Mouse (Mus musculus) T-cell, adult 2 months (primary cell): Measurements from ENCODE around the gene Zcchc14.

Source experiments
- DNase-seq: peaks from one replicate; pipeline ENCODE4 v3.0.0; 2022; ENCODE audit warnings: low spot score

The Zcchc14 gene

DNA sequence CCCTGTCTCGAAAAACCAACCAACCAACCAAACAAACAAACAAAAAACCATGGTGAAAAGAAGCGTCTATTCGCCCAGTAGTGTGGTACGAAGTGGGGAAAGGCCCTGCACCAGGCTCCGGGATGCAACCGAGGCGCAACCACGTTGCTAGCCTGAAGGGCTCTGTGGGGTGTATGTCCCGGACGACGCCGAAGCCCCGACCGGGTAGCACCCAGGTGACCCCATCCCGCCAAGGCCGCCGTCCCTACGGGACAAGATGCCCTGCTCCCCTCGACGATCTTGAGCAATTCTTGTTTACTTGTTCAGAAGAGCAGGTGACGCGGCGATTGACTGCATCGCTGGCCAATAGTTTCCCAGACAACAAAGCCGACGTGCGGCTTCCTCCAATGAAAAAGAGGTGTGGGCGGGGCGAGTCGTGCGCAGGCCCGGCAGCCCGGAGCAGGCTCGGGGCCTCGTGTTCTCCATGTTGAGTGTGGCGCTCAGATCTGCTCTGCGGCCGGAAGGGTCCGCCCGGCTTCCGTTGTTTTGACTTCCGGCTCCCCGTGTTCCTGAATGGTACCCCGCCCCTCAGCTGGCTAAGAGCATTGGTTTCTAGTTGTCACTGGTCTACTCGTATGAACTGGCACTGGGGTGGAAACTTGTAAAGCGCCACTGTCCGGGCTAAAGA lies 67.4 kb downstream of the Zcchc14 start:
- DNase-seq: peak; percentile 99

DNA sequence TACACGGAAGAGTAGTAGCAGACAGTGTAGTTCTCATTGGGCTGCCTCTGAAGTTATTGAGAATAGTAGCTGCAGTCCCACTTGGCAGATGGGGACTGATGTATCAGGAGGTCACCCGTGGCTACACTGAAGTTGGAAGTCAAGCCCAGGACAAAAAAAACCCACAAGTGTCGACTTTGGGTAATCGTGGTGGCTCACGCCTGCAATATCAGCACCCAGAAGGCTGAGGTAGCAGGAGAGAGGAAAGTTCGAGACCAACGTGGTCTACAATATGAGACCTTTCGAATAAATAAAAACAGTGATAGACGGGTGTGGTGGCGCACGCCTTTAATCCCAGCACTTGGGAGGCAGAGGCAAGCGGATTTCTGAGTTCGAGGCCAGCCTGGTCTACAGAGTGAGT lies 68.0 kb downstream of the Zcchc14 start:
- no peak for DNase-seq

DNA sequence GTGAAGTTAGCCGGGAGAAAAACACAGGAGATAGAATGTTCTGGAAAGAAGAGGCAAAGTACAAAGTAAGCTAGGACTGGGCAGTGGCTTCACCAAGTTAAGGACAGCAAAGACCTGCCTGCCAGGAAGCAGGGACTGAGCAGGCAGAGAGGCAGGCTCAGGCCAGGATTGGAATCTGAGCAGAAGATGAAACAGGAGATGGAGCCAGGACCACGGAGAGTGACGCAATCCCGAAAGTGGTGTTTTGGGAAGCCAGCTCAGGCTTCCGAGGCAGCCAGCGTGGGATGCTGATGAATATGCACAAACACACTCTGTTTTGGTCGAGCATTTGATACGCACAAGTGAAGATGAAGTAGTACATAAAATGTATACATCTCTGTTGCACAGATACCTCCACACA lies 69.0 kb downstream of the Zcchc14 start:
- no peak for DNase-seq

DNA sequence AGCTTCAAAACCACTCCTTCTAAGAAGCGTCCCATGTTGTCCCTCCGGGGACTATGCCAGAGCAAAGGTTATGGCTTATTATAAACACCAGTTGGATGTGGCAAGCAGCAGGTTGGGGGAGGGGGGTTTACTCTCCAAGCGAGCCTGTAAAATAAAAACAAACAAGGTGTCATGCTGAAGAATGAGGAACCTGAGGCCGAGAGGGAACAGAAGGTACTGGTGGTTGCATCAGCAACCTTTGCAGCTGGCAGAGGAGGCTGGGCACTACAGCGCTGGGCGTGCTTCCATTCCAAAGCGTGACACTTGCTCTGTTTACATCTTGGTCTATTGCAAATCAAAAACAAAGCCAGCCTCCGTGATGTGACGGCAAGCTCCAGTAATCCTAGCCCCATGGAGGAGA lies 72.2 kb downstream of the Zcchc14 start:
- DNase-seq: no peak

DNA sequence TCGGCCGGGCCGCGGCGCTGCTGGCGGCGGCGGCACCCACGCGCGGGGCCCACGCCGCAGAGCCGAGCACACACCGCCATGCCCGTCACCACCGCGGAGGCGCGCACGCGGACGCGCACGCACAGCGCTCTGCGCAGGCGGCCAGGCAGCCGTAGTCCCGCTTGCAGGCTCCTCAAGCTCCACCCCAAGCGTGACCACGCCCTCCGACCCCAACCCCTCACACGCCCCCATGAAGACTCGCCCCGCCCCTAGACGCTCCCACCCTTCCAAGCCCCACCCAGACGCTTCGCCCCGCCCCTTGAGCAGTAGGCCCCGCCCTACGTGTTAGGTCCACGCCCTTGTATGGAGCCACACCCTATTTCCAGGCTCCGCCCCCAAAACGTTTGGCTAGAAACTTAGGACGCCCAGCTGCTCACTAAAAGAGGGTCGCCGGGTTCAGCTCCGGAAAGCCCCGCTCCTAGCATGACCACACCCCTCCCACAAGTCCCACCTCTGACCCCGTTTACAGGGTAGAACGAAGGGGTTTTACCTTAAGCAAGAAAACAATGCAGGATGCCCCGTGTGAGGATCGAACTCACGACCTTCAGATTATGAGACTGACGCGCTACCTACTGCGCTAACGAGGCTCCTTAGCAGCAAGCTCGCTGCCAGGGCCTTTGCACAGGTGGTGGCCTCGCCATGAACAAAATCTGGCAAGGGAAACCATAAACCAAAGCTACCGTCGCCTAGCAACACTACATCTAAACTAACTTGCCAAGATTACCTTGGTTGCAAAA lies 73.8 kb downstream of the Zcchc14 start, which contains the start of gene Fbxo31:
Fbxo31 (minus strand) TSS at position 131 of the 776 bp plus-strand sequence.
- DNase-seq: peak; percentile 91

DNA sequence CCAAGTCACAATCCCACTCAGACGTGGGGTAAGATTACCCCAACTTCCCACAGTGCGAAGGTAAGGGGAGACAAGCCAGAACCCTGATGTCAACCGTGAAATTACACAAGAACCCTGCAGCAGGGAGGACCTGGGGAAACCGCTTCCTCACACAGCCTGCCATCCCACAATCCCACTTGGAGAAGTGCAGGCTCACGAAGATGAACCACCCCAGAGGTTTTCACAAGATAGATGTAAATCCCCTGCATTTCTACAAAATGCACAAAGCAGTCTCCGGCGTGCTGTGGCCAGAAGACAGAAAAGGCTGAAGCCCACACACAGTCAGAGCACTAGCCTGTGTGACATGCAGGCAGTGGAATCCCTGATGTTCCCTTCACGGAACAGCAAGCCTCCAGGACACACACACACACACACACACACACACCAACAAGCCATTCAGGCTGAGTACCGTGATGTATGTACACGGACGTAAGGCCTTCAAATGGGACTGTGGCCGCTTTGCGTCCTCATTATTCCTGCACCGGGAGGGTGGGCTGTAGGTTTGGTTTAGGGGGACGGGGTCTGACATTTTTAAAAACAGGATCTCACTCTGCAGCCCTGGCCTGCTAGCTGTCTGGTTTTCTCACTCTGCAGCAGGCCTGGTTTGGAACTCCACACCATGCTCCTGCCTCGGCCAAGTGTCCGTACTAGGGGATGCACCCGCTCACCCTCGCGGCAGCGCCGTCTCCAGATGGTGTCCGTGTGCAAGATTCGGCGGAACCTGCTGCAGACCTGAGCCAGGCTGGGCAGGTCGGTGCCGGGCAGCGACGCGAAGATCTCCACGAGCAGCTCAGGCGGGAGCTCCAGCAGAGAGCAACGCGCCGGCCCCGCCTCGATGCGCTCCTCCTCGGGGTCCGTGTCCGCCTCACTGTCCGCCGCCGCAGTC lies 74.7 kb downstream of the Zcchc14 start:
- DNase-seq: no peak

DNA sequence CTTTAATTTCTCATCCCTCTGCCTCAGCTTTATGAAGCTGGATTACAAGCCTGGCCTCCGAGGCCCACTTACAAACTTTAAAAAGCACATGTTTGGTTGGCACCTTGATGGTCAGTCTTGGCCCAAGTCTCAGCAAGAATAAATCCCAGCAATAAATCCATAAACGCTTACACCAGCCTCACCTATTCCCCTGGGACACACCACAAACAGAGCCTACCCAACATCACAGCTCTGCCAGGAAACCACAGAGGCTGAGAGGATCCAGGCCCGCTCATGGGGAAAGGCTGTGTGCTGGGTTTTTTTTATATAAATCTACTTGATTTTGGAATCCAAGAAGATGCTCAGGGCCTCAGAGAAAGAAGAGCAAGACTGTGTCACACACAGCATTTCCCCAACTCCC lies 77.0 kb downstream of the Zcchc14 start:
- no peak for DNase-seq

DNA sequence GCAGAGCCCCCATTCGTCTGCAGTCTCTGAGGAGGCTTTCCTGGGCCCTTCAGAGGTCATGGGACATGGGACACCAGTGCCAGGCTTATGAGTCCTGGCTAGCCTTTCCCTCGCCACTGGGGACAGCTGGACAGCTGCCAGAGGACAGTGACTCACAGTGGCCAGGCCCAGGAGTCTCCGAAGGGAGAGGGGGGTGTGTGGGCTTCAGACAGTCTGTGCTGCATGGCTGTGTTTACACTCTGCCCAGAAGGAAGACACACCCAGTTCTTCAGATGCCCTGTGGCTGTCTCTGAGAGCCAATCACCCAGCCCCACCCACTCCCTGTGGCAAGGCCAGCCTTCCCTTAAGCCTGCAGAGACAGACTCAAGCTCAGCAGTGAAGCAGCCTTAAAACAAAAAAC lies 79.4 kb downstream of the Zcchc14 start:
- DNase-seq: no peak

DNA sequence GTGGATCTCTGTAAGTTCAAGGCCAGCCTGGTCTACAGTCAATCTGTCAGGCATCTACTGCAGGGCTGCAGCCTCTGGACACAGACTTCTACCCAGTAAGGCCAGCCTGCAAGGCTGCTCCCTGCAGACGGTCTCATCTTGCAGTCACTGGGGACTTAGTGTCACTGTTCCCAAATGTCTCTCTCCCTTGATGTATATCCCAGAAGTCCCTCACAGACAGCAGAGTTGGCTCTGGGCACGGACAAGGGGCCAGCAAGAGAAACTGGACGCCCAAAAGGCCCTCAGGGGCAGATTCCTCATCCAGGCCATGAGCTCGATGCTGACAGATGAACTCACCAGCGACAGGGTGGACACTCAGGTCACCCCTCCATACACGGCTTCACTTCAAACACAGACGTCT lies 80.6 kb downstream of the Zcchc14 start:
- DNase-seq: no peak

DNA sequence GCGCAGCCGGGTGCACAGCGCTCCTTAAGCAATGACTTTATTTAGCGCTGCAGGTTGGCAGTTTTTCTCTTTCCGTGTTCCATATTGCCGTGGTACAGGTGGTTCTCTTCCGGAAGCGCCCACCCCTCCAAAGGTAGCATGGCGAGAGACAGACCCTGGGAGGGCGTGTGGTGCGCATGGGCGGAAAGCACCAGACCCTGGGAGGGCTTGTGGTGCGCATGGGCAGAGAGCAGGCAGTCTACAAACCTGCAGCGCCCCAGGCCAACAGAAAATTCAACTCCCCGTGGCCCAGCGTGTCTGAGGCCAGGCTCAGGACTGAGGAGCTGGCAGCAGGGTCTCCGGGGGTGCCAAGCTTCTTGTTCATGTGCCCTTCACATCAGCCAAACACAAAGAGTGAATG lies 81.9 kb downstream of the Zcchc14 start:
- DNase-seq: no peak

DNA sequence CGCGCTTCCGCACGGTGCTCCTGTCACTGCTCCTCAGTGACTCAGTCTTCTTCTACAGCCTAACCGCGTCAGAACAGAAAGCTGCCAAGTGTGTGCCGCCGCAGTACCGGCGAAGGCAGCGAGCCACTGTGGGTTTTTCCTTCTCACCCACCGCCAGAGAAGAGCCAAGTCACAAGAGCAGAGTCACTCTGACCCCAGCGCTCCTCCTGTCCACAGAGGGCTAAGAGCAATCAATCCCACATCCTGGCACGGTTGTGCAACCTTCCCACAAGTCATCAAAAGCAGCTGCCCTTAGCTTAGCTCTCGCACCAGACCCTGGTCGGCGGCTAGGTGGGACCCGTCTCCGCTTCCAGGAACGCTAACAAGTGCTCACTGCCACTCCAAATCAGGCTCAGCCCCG lies 82.4 kb downstream of the Zcchc14 start:
- no peak for DNase-seq

DNA sequence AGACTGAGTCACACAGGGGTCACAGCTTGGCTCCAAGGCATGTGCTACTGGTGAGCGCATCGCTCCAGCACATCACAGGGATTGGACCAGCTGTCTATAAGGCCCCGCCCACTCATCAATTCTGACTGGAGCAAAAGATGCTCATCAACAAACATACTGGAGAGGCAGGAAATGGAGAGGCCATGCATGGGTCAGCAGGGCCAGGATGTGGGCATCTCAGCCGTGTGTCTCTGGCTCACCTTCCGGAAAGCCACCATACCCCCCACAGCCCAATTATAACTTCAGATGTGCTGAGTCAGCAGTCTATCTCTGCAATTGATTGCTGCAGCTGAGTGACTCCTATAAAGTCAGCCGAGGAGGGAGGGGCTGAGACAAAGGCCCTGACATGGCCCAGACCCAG lies 84.4 kb downstream of the Zcchc14 start:
- DNase-seq: no peak

DNA sequence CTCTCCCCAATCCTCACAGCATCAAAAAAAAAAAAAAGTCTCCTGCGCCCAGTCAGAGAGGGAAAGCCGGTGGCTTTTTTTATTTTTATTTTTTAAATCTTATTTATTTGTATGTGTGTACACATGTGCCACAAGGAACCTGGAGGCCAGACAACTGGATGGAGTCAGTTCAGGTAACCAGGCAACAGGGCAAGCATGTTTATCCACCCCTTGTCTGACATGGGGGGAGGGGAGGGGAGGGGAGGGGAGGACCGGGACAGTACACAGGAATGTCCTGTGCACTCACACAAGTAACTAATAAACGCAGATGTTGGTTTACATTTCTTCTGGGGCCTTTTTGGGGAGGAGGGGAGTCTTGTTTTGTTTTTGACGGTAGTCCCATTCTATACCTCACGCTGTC lies 89.0 kb downstream of the Zcchc14 start:
- DNase-seq: no peak

DNA sequence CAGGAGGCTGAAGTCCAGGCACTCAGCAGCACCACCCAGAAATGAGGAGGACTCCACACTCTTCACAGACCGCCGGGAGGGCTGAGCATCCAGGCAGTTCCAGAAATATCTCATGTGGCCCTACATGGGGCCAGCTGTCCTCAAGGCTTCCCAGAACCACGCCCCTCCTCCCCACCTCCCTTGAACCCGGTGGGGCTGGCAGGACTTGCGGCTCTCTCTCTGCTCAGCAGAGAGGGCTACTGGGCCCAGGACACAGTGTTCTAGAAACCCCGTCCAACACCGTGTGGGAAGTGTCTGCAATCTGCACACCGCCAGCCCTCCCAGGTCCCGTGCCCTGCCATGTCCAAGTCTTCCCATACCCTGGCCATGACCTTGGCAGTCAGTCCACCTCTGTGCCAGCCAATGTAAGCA lies 89.8 kb downstream of the Zcchc14 start:
- no peak for DNase-seq

DNA sequence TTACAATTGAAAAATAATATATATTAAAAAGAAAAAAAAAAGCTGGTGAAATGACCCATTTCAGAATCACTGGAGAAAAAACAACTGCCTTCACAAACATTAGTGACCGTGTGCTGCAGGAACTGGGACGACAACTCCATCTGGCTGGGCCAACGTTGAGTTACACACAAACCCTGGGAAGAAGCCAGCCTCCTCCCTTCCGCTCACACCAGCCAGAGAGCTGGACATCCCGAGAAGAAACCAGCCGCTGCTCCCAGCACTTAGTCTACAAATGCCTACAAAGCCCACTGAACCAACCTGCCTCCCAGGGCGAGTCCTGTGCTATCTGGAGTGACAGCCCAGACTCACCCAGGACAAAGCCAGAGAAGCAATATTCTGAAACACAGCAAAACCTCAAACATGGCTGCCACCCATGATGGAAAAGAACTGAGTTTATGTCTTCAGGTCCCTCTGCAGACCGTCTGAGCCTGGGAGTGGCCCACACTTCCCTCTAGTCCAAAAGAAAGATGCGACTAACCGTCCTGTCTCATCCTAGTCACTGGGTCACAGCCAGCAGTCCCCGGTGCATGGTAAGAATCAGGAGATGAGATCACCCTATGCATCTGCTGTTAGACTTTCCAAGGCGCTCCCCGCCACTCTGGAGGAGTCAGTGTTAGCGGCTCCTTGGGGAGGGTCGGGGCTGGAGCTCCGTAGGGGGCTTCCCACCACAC lies 90.9 kb downstream of the Zcchc14 start:
- DNase-seq: no peak

DNA sequence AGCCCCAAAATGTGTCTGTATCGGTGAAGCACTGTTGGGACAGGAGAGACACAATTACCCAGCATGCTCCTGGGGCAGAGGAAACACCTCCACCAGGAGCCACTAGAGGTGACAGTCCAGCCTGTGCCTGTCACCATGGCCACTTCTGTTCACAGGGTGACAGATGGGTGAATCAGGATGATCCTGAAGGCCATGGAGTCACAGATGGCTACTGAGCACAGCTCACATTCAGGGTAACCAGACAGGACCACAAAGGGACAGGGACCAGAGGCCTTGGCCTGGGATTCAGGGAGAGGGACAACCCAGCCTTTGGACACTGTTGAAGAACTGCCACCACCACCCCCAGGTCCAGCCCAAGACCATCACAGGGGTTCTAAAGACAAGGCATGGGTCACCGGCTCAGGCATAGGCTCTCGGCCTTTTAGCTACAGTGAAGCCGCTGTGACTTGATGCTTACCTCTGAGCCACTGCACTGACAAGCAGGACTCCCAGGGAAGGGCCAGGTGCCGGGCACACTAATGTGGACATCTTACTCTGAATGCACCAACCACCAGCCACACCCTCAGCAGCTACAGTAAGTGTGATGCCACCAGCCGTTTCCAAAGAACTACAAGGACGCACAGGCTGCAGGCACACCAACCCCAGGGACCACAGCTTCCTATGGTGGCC lies 92.1 kb downstream of the Zcchc14 start:
- DNase-seq: no peak

DNA sequence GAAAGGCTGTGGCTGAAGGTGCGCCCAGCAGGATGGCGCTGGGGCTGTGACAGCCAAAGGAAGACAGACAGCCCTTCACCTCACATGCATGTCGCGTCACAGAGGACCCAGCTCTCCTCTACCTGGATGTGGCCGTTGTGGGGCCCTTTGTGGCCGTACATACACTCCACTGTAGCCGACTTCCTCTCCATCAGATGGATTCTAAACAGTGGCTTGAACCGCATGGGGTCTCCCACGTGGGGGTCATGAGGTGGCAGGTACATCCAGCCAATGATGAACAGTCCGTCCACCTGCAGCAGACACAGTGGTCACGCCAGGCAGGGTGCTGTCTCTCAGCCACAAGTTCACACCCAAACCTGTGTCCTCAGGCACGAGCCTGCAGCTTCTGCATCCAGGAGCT lies 92.9 kb downstream of the Zcchc14 start:
- DNase-seq: no peak

DNA sequence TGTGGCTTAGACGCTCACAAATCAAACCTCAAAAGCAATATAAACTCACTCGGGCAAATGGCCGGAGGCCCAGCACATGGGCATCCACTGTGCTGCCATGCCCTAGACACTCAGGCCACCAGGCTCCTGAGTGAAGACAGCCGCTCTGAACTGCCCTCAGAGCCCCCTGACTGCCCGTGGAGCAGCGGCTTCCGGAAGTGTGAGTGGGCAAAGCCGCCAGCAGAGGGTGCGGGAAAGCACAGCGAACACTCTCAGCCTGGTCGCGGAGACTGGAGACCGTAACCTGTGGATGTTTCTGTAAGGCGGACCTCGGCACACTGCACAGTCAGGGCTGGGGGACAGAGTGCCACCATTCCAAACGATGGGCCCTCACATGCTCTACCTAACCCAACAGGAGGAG lies 94.2 kb downstream of the Zcchc14 start:
- DNase-seq: no peak

DNA sequence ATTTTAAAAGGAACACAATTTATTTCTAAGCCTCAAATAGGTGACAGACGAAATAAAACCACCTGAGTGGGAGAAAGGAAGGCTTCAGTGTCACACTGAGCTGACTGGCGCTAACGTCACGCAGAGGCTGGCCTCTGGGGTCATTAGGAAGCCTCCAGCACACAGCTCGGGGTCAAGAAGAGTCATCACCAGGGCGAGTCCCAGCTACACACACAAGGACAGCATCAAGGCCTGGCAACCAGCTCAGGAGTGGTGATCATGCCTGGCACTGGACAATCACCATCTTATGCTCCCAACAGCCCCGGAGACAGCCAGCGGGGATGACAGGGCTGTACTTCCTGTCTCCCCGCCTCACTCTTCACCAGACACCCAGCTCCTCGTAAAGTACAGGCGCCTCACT lies 95.0 kb downstream of the Zcchc14 start:
- DNase-seq: no peak

DNA sequence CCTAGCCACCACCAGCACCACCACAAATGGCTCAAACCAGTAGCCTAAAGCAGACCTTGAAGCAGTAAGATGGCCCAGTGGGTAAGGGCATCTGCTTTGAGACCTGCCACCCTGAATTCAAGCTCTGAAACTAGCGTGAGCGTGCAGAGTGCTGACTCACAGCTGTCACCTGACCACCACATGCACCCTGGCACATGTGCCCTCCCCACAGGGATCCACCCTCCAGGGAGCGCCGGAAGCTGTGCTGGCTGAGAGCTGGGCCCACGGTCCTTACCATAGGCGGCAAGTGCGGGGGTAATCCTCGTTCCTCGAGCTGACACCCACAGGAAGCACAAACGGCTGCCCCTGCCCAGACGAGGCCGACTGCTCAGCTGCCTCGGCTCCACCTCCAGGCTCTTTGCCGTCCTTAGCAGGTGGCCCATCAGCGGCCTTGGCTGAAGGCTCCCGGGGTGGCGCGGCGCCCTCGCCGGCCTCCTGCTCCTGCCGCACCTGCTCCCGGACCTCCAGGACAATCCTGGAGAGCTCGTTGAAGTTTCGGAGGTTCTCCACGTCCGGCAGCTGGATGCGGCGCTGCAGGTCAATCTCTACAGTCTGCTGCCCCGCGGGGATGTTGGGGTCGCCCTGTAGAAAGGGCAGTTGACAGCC lies 98.7 kb downstream of the Zcchc14 start:
- no peak for DNase-seq

DNA sequence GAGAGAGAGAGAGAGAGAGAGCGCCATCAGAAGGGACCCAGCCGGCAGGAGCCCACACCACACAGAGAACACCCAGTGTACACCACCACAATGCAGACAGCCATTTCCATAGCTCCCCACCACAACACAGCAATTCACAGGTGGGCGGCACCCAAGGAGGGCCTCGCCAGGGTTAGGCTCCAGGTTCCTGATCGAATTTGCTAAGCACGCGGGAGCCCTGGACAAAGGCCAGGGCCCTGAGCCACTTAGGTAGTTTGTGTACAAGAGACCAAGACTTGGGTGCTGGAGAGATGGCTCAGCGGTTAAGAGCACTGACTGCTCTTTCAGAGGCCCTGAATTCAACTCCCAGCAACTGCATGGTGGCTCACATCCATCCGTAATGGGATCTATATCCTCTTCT lies 100.2 kb downstream of the Zcchc14 start:
- DNase-seq: no peak
